Mouse (Mus musculus) CH12.LX (cell line): ENCODE results near the gene F2r. TPM values are rescaled to one million over a fixed set of nuclear protein-coding genes. Genes with fewer than 3 reads are reported as not detected.

ENCODE experiments used
- DNase-seq: peaks from one replicate; pipeline ENCODE4 v3.0.0-alpha.2; 2013; ENCODE audit errors: extremely low read depth
- H3K27ac ChIP-seq: 2 replicates; pipeline ENCODE4 v1.5.1; 2012; ENCODE audit warnings: low read depth, mild to moderate bottlenecking, control low read depth, moderate library complexity; ENCODE audit not compliant: insufficient read depth
- H3K27me3 ChIP-seq: replicated peaks from 2 replicates; pipeline ENCODE3; 2012; ENCODE audit warnings: inconsistent platforms
- H3K36me3 ChIP-seq, 2 experiments: replicated peaks in 1 of 2; 2 replicates each; pipeline versions ENCODE3 to v1.6.1; 2012; ENCODE audit warnings: inconsistent platforms in 1 of 2, low read length in 1 of 2, mild to moderate bottlenecking in 1 of 2, mixed read lengths in 1 of 2, moderate library complexity in 1 of 2; ENCODE audit not compliant: control insufficient read depth in 1 of 2, insufficient read depth in 1 of 2
- H3K4me1 ChIP-seq, 2 experiments: 2 replicates each; pipeline ENCODE4 v1.6.1; 2012; ENCODE audit warnings: inconsistent platforms in 1 of 2, moderate library complexity in 1 of 2; ENCODE audit not compliant: insufficient read depth in 2 of 2, control insufficient read depth in 1 of 2
- H3K4me2 ChIP-seq: 2 replicates; pipeline ENCODE4 v1.6.1; 2012; ENCODE audit warnings: low read depth, mild to moderate bottlenecking, control low read depth; ENCODE audit not compliant: poor library complexity, insufficient read depth, severe bottlenecking
- H3K4me3 ChIP-seq, 3 experiments: fragments of 150-350 bp in 1 of 3; sonication (generic) in 1 of 3; replicated peaks in 1 of 3; 2 replicates each; pipeline versions ENCODE3 to v1.5.1; 2011 to 2012; ENCODE audit warnings: low read depth in 2 of 3, low read length in 2 of 3, mild to moderate bottlenecking in 2 of 3, moderate library complexity in 2 of 3, control low read depth in 1 of 3, improper control_type of control experiment in 1 of 3, inconsistent platforms in 1 of 3, mixed read lengths in 1 of 3; ENCODE audit not compliant: poor library complexity in 1 of 3
- H3K79me2 ChIP-seq: replicated peaks from 2 replicates; pipeline ENCODE4 v1.6.1; 2012; ENCODE audit warnings: mild to moderate bottlenecking, moderate library complexity; ENCODE audit not compliant: control insufficient read depth, poor library complexity, insufficient read depth, severe bottlenecking; ENCODE audit errors: extremely low read depth
- H3K9ac ChIP-seq: 2 replicates; pipeline ENCODE4 v1.6.1; 2012; ENCODE audit warnings: low read depth, mild to moderate bottlenecking, control low read depth, moderate library complexity; ENCODE audit not compliant: insufficient read depth
- H3K9me3 ChIP-seq: replicated peaks from 2 replicates; pipeline ENCODE3; 2012; ENCODE audit warnings: low read length, inconsistent platforms, mixed read lengths
- BHLHE40 ChIP-seq: IDR thresholded peaks from 2 replicates; pipeline ENCODE4 v1.6.1; 2011; ENCODE audit warnings: mild to moderate bottlenecking, low read depth, low read length, improper control_type of control experiment
- CHD1 ChIP-seq: IDR thresholded peaks from 2 replicates; pipeline ENCODE4 v1.6.1; 2012; ENCODE audit warnings: low read depth, low read length, improper control_type of control experiment, inconsistent platforms
- CHD2 ChIP-seq: IDR thresholded peaks from 2 replicates; pipeline ENCODE4 v1.6.1; 2011; ENCODE audit warnings: low read length, improper control_type of control experiment
- ELF1 ChIP-seq: IDR thresholded peaks from 2 replicates; pipeline ENCODE4 v1.6.1; 2014; ENCODE audit warnings: low read depth, mild to moderate bottlenecking, inconsistent platforms, low read length, improper control_type of control experiment
- HCFC1 ChIP-seq: IDR thresholded peaks from 2 replicates; pipeline ENCODE4 v1.6.1; 2012; ENCODE audit warnings: low read depth, mild to moderate bottlenecking, inconsistent platforms, low read length, improper control_type of control experiment
- JUN ChIP-seq: IDR thresholded peaks from 2 replicates; pipeline ENCODE4 v1.6.1; 2011; ENCODE audit warnings: low read depth, mild to moderate bottlenecking, low read length, improper control_type of control experiment, moderate library complexity; ENCODE audit not compliant: insufficient read depth
- MEF2A ChIP-seq: IDR thresholded peaks from 2 replicates; pipeline ENCODE4 v1.6.1; 2014; ENCODE audit warnings: low read depth, mild to moderate bottlenecking, inconsistent platforms, low read length, improper control_type of control experiment, borderline replicate concordance
- MYC ChIP-seq: IDR thresholded peaks from 2 replicates; pipeline ENCODE4 v1.6.1; 2011; ENCODE audit warnings: low read depth, mild to moderate bottlenecking, improper control_type of control experiment, low read length
- NELFE ChIP-seq: IDR thresholded peaks from 2 replicates; pipeline ENCODE4 v1.6.1; 2011; ENCODE audit warnings: low read depth, low read length, improper control_type of control experiment
- PAX5 ChIP-seq: IDR thresholded peaks from 2 replicates; pipeline ENCODE4 v1.6.1; 2012; ENCODE audit warnings: low read length, inconsistent platforms, mixed read lengths
- POLR2A ChIP-seq: IDR thresholded peaks from 2 replicates; pipeline ENCODE4 v1.6.1; 2011; ENCODE audit warnings: low read depth, mild to moderate bottlenecking, improper control_type of control experiment, low read length
- POLR2AphosphoS2 ChIP-seq: IDR thresholded peaks from 2 replicates; pipeline ENCODE4 v1.6.1; 2011; ENCODE audit warnings: low read depth, low read length, improper control_type of control experiment
- RCOR1 ChIP-seq: conservative IDR thresholded peaks from 2 replicates; pipeline ENCODE4 v1.6.1; 2012; ENCODE audit warnings: low read depth, mild to moderate bottlenecking, inconsistent platforms, low read length, improper control_type of control experiment
- SIN3A ChIP-seq: IDR thresholded peaks from 2 replicates; pipeline ENCODE4 v1.6.1; 2012; ENCODE audit warnings: low read length, improper control_type of control experiment, inconsistent platforms
- SMC3 ChIP-seq: IDR thresholded peaks from 2 replicates; pipeline ENCODE4 v1.6.1; 2011; ENCODE audit warnings: low read depth, low read length, improper control_type of control experiment
- UBTF ChIP-seq: IDR thresholded peaks from 2 replicates; pipeline ENCODE4 v1.6.1; 2012; ENCODE audit warnings: low read depth, mild to moderate bottlenecking, inconsistent platforms, low read length, improper control_type of control experiment, moderate library complexity
- USF1 ChIP-seq: IDR thresholded peaks from 2 replicates; pipeline ENCODE4 v1.6.1; 2014; ENCODE audit warnings: low read depth, mild to moderate bottlenecking, inconsistent platforms, low read length, improper control_type of control experiment
- ZMIZ1 ChIP-seq: IDR thresholded peaks from 2 replicates; pipeline ENCODE4 v1.6.1; 2012; ENCODE audit warnings: low read depth, mild to moderate bottlenecking, inconsistent platforms, low read length, improper control_type of control experiment
- ZNF384 ChIP-seq: IDR thresholded peaks from 2 replicates; pipeline ENCODE4 v1.6.1; 2012; ENCODE audit warnings: low read depth, low read length, improper control_type of control experiment, inconsistent platforms
- dilution Hi-C: fragments of 300-500 bp; cut with MboI; formaldehyde crosslinking; loops from 2 replicates; pipeline ENCODE4 v1.14.3; 2020; ENCODE audit warnings: low sequenced_read_pairs; ENCODE audit not compliant: extremely low pct_unique_long_range_greater_than_20kb, extremely low pct_ligation_motif_present
- in situ Hi-C: fragments of 300-500 bp; cut with MboI; formaldehyde crosslinking; loops from 3 replicates; pipeline ENCODE4 v1.14.3; 2019; ENCODE audit warnings: low sequenced_read_pairs, low pct_ligation_motif_present, low pct_unique_long_range_greater_than_20kb, mixed read lengths
- polyA plus RNA-seq: library from polyadenylated mRNA; unstranded; fragments of >175 nt; gene quantifications from 2 replicates; pipeline ENCODE4 v1.2.1, GENCODE M21; 2012; ENCODE audit warnings: low read depth; ENCODE audit not compliant: insufficient read length
- total RNA-seq, 2 experiments: library from RNA; depleted of rRNA; stranded (reverse); fragments of 300-350 nt in 1 of 2; fragments of >200 nt in 1 of 2; gene quantifications; 2 replicates each; pipeline ENCODE4 v1.2.3; 2012 to 2014

Gene F2r
- total and polyA plus RNA-seq, 3 experiments = 0.17 to 0.30 (median 0.28) TPM

DNA sequence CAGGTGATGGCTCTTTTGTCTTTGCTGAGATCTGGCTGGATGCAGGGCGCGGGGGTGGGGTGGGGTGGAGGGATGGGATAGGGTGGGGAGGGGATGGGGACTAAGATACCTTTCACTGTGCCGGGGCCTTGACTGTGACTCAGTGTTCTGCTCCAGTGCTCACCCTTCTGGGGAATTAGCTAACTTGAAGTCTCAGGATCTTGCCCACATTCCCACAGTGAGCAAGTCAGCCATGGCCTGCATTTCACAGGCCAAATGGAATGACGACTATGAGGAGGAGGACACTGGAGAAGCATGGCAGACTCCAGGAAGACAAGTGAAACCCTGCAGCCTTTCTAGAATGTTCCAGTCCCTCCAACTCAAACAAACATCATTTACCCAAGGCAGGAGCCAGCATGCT is 6.5 kb downstream of the F2r start:
- TF ChIP-seq JUN (no peak), ZMIZ1 (no peak), SMC3 (no peak), MYC (no peak), UBTF (no peak), SIN3A (no peak), POLR2AphosphoS2 (no peak), CHD2 (no peak), MEF2A (no peak), CHD1 (no peak), HCFC1 (no peak), PAX5 (no peak), USF1 (no peak), ZNF384 (no peak), NELFE (no peak), ELF1 (no peak), BHLHE40 (no peak), POLR2A (no peak), RCOR1 (no peak)
- no peaks in the 10 kb centered on the region for H3K9me3 ChIP-seq
- no peak overlapping the region for H3K4me2 ChIP-seq
- H3K27ac ChIP-seq = no peak overlapping the region
- dilution Hi-C loops = no loop called here
- no peak overlapping the region for H3K9ac ChIP-seq
- H3K4me1 ChIP-seq = no peaks in the 10 kb centered on the region
- no peak for DNase-seq
- H3K36me3 ChIP-seq = no peaks in the 10 kb centered on the region
- H3K27me3 ChIP-seq = peaks cover 31% of the 10 kb centered on the region
- in situ Hi-C loops = no loop called here
- no peaks in the 10 kb centered on the region for H3K79me2 ChIP-seq
- H3K4me3 ChIP-seq = no peak overlapping the region

DNA sequence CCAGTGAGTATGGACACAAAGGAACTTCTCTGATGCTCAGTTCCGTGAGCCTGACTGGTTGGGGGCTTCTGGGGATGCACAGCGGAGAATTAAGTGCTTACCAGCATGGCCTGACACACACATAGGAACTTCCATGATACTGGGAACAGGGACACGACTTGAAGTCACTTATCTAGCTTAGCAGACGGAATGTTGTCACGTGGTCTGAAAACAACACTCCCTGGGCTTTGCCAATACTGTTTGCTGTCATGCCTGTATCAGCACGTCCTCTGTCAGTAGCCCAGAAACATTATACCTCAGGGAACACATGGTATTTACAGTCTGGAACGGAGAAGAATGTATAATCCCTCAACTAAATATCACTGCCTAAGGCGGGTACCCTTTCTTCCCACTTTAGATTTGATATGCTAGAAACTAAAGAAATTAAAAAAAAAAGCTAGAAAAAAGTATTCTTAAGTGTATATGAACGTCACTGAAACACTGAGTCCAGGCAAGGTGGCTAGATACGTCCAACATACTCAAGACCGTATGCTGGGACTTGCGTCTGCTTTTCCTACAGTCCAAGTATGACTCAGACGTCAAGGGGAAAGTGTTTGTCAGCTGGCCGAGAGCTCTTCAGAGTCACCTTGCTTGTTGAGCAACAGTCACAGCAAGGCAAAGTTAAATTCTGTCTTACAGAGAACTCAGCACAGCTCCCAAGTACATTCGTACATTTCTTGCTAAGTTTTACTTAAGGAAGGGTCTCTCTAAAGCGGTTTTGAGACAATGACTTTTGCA is 7.3 kb downstream of the F2r start:
- Histone ChIP-seq H3K4me3 (no peak overlapping the region), H3K4me2 (no peak overlapping the region), H3K4me1 (no peaks in the 10 kb centered on the region), H3K27me3 (peaks cover 23% of the 10 kb centered on the region), H3K79me2 (no peaks in the 10 kb centered on the region), H3K9ac (no peak overlapping the region), H3K9me3 (no peaks in the 10 kb centered on the region), H3K36me3 (no peaks in the 10 kb centered on the region)
- dilution Hi-C loops = no loop called here
- DNase-seq = peak; percentile 5
- in situ Hi-C loops = no loop called here
- no peak for TF ChIP-seq MEF2A
- TF ChIP-seq, all 38 proteins: peak for 0
- H3K27ac ChIP-seq = no peak overlapping the region
